Mouse (Mus musculus) large intestine, adult 2 months (tissue): ENCODE measurements at regions not wholly inside any gene's neighbourhood (a gene's known extent, or its start where the extent isn't known, plus 50 kb on each side); places are given as distances from the start of the nearest gene placed in this dataset.
A peak's percentile ranks its signal among the peaks of the same experiment; 100 is the strongest.
"Not testable (repeated sequence)": the region's sequence is repeated elsewhere in the genome, so short reads cannot be mapped to it uniquely, and the experiment has no call there.

Experiments
- DNase-seq: peaks from one replicate; pipeline ENCODE4 v3.0.0-alpha.2; 2012; ENCODE audit warnings: low read depth, low spot score
- WGBS: fragments of 180-500 bp; shearing (Covaris S2); methylation state at CpG from one replicate; pipeline ENCODE4 v1.1.7; 2018; 5-methylcytosine and 5-hydroxymethylcytosine counted together

GRCm38 (mm10) chr12:36923558-36923957 is 184.8 kb upstream of the Meox2 start:
- no peak for DNase-seq
- WGBS, result 88% methylated on average over 2 of the region's 2 CpGs

GRCm38 (mm10) chr12:36926225-36926624 is 182.1 kb upstream of the Meox2 start:
- no peak for DNase-seq
- WGBS, result 20% methylated on average over 4 of the region's 4 CpGs

- WGBS, result 17% methylated on average over 6 of the region's 6 CpGs
- no peak for DNase-seq
Measured at GRCm38 (mm10) chr12:36933118-36933610, 175.2 kb upstream of the Meox2 start.

GRCm38 (mm10) chr12:36943903-36944302 is 164.4 kb upstream of the Meox2 start:
- 86% methylated on average over 1 of the region's 1 CpGs for WGBS
- DNase-seq, result no peak

- peak; percentile 24 for DNase-seq
- 23% methylated on average over 1 of the region's 1 CpGs for whole genome bisulfite sequencing
Measured at GRCm38 (mm10) chr12:36945964-36946363, 162.4 kb upstream of the Meox2 start.

GRCm38 (mm10) chr12:36947902-36948301 is 160.4 kb upstream of the Meox2 start:
- DNase-seq, result no peak
- WGBS, result 96% methylated on average over 3 of the region's 3 CpGs

- WGBS, result 55% methylated on average over 2 of the region's 2 CpGs
- no peak for DNase-seq
Measured at GRCm38 (mm10) chr12:36949096-36949738, 159.1 kb upstream of the Meox2 start.

- WGBS, result 60% methylated on average over 3 of the region's 3 CpGs
- no peak for DNase-seq
Measured at GRCm38 (mm10) chr12:36974432-36975094, 133.8 kb upstream of the Meox2 start.

- no peak for DNase-seq
- 46% methylated on average over 3 of the region's 3 CpGs for WGBS
Measured at GRCm38 (mm10) chr12:36977141-36977540, 131.2 kb upstream of the Meox2 start.

- 44% methylated on average over 4 of the region's 4 CpGs for WGBS
- DNase-seq, result no peak
Measured at GRCm38 (mm10) chr12:36991135-36991534, 117.2 kb upstream of the Meox2 start.

- 60% methylated on average over 4 of the region's 4 CpGs for WGBS
- DNase-seq, result no peak
Measured at GRCm38 (mm10) chr12:36991970-36992369, 116.4 kb upstream of the Meox2 start.

GRCm38 (mm10) chr12:37001401-37001800 is 106.9 kb upstream of the Meox2 start:
- 49% methylated on average over 3 of the region's 3 CpGs for WGBS

GRCm38 (mm10) chr12:37005262-37005661 is 103.1 kb upstream of the Meox2 start:
- DNase-seq, result no peak

More at GRCm38 (mm10) chr12:37001401-37001800, 106.9 kb upstream of the Meox2 start:
- no peak for DNase-seq

GRCm38 (mm10) chr12:37010306-37010705 is 98.0 kb upstream of the Meox2 start:
- DNase-seq, result no peak
- 96% methylated on average over 1 of the region's 1 CpGs for WGBS

More at GRCm38 (mm10) chr12:37005262-37005661, 103.1 kb upstream of the Meox2 start:
- WGBS, result 64% methylated on average over 1 of the region's 1 CpGs

GRCm38 (mm10) chr12:37014401-37014800 is 93.9 kb upstream of the Meox2 start:
- DNase-seq, result no peak
- WGBS, result 82% methylated on average over 4 of the region's 4 CpGs

GRCm38 (mm10) chr12:37014945-37015344 is 93.4 kb upstream of the Meox2 start:
- not testable (repeated sequence) for DNase-seq
- WGBS, result 89% methylated on average over 7 of the region's 7 CpGs

GRCm38 (mm10) chr12:37015474-37016248 is 92.7 kb upstream of the Meox2 start:
- WGBS, result 42% methylated on average over 4 of the region's 4 CpGs
- DNase-seq, result no peak

GRCm38 (mm10) chr12:37047191-37047590 is 61.1 kb upstream of the Meox2 start:
- 71% methylated on average over 3 of the region's 3 CpGs for WGBS

GRCm38 (mm10) chr12:37050596-37050995 is 57.7 kb upstream of the Meox2 start:
- no peak for DNase-seq
- 13% methylated on average over 1 of the region's 1 CpGs for WGBS

More at GRCm38 (mm10) chr12:37047191-37047590, 61.1 kb upstream of the Meox2 start:
- DNase-seq, result no peak

GRCm38 (mm10) chr12:37057411-37057810 is 50.9 kb upstream of the Meox2 start:
- no peak for DNase-seq
- WGBS, result 80% methylated on average over 3 of the region's 3 CpGs
